Mouse (Mus musculus): ENCODE results near the gene Tmcc1. TPM values are rescaled to one million over a fixed set of nuclear protein-coding genes. Genes with fewer than 3 reads are reported as not detected.

Tmcc1 gene
- polyA plus RNA-seq, 1 experiment: 97.7 TPM

GRCm38 (mm10) chr6:116106967-116107470, 86.3 kb downstream of the Tmcc1 start:
- Histone ChIP-seq H3K27me3 (ENCODE audit: control insufficient read depth, insufficient read depth, low read length) (no peaks in the 10 kb centered on the region), H3K36me3 (ENCODE audit: control insufficient read depth, insufficient read depth, low read length) (no peaks in the 10 kb centered on the region), H3K27ac (ENCODE audit: control insufficient read depth, insufficient read depth, low read depth, low read length) (peak overlapping the region; percentile 26; the same call in 1 of the 2 replicates), H3K4me1 (ENCODE audit: control insufficient read depth, insufficient read depth, low read length) (peaks cover 11% of the 10 kb centered on the region), H3K4me3 (ENCODE audit: control insufficient read depth, low read depth, low read length) (peak overlapping the region; percentile 81)
- TF ChIP-seq CTCF (IDR thresholded peaks at IDR 0.05; ENCODE audit: control insufficient read depth, insufficient read depth, insufficient replicate concordance, low read depth, low read length) (no peak), POLR2A (IDR thresholded peaks at IDR 0.05; ENCODE audit: control insufficient read depth, low read depth, low read length) (no peak)

GRCm38 (mm10) chr6:116097579-116097978, 95.7 kb downstream of the Tmcc1 start:
- Histone ChIP-seq H3K4me1 (ENCODE audit: control insufficient read depth, insufficient read depth, low read length) (no peaks in the 10 kb centered on the region), H3K27ac (ENCODE audit: control insufficient read depth, insufficient read depth, low read depth, low read length) (no peak overlapping the region), H3K4me3 (ENCODE audit: control insufficient read depth, low read depth, low read length) (no peak overlapping the region; the same call in 1 of the 2 replicates), H3K36me3 (ENCODE audit: control insufficient read depth, insufficient read depth, low read length) (no peaks in the 10 kb centered on the region), H3K27me3 (ENCODE audit: control insufficient read depth, insufficient read depth, low read length) (no peaks in the 10 kb centered on the region)
- TF ChIP-seq CTCF (IDR thresholded peaks at IDR 0.05; ENCODE audit: control insufficient read depth, insufficient read depth, insufficient replicate concordance, low read depth, low read length) (no peak), POLR2A (IDR thresholded peaks at IDR 0.05; ENCODE audit: control insufficient read depth, low read depth, low read length) (no peak)

- no peaks in the 10 kb centered on the region for H3K36me3 ChIP-seq (ENCODE audit: control insufficient read depth, insufficient read depth, low read length)
- no peaks in the 10 kb centered on the region for H3K27me3 ChIP-seq (ENCODE audit: control insufficient read depth, insufficient read depth, low read length)
- H3K4me1 ChIP-seq (ENCODE audit: control insufficient read depth, insufficient read depth, low read length): no peaks in the 10 kb centered on the region
- H3K4me3 ChIP-seq (ENCODE audit: control insufficient read depth, low read depth, low read length): no peak overlapping the region
- H3K27ac ChIP-seq (ENCODE audit: control insufficient read depth, insufficient read depth, low read depth, low read length): no peak overlapping the region
- TF ChIP-seq CTCF (IDR thresholded peaks at IDR 0.05; ENCODE audit: control insufficient read depth, insufficient read depth, insufficient replicate concordance, low read depth, low read length) (no peak), POLR2A (IDR thresholded peaks at IDR 0.05; ENCODE audit: control insufficient read depth, low read depth, low read length) (no peak)
These were observed 103.9 kb downstream of the Tmcc1 start for GRCm38 (mm10) chr6:116089402-116089801.

GRCm38 (mm10) chr6:116086036-116086435, 107.2 kb downstream of the Tmcc1 start:
- H3K36me3 ChIP-seq (ENCODE audit: control insufficient read depth, insufficient read depth, low read length): no peaks in the 10 kb centered on the region
- no peak for TF ChIP-seq POLR2A (IDR thresholded peaks at IDR 0.05; ENCODE audit: control insufficient read depth, low read depth, low read length)
- TF ChIP-seq CTCF (IDR thresholded peaks at IDR 0.05; ENCODE audit: control insufficient read depth, insufficient read depth, insufficient replicate concordance, low read depth, low read length): no peak

GRCm38 (mm10) chr6:116082239-116082638, 111.0 kb downstream of the Tmcc1 start:
- H3K36me3 ChIP-seq (ENCODE audit: control insufficient read depth, insufficient read depth, low read length): no peaks in the 10 kb centered on the region

More at GRCm38 (mm10) chr6:116086036-116086435, 107.2 kb downstream of the Tmcc1 start:
- Histone ChIP-seq H3K4me3 (ENCODE audit: control insufficient read depth, low read depth, low read length) (no peak overlapping the region), H3K4me1 (ENCODE audit: control insufficient read depth, insufficient read depth, low read length) (no peaks in the 10 kb centered on the region), H3K27ac (ENCODE audit: control insufficient read depth, insufficient read depth, low read depth, low read length) (no peak overlapping the region), H3K27me3 (ENCODE audit: control insufficient read depth, insufficient read depth, low read length) (no peaks in the 10 kb centered on the region)

GRCm38 (mm10) chr6:116081375-116081774, 111.9 kb downstream of the Tmcc1 start:
- Histone ChIP-seq H3K36me3 (ENCODE audit: control insufficient read depth, insufficient read depth, low read length) (no peaks in the 10 kb centered on the region), H3K4me1 (ENCODE audit: control insufficient read depth, insufficient read depth, low read length) (no peaks in the 10 kb centered on the region), H3K4me3 (ENCODE audit: control insufficient read depth, low read depth, low read length) (no peak overlapping the region), H3K27me3 (ENCODE audit: control insufficient read depth, insufficient read depth, low read length) (no peaks in the 10 kb centered on the region), H3K27ac (ENCODE audit: control insufficient read depth, insufficient read depth, low read depth, low read length) (no peak overlapping the region)
- no peak for TF ChIP-seq CTCF (IDR thresholded peaks at IDR 0.05; ENCODE audit: control insufficient read depth, insufficient read depth, insufficient replicate concordance, low read depth, low read length)
- TF ChIP-seq POLR2A (IDR thresholded peaks at IDR 0.05; ENCODE audit: control insufficient read depth, low read depth, low read length): no peak

More at GRCm38 (mm10) chr6:116082239-116082638, 111.0 kb downstream of the Tmcc1 start:
- TF ChIP-seq CTCF (IDR thresholded peaks at IDR 0.05; ENCODE audit: control insufficient read depth, insufficient read depth, insufficient replicate concordance, low read depth, low read length) (no peak), POLR2A (IDR thresholded peaks at IDR 0.05; ENCODE audit: control insufficient read depth, low read depth, low read length) (no peak)
- Histone ChIP-seq H3K27me3 (ENCODE audit: control insufficient read depth, insufficient read depth, low read length) (no peaks in the 10 kb centered on the region), H3K4me1 (ENCODE audit: control insufficient read depth, insufficient read depth, low read length) (no peaks in the 10 kb centered on the region), H3K4me3 (ENCODE audit: control insufficient read depth, low read depth, low read length) (no peak overlapping the region), H3K27ac (ENCODE audit: control insufficient read depth, insufficient read depth, low read depth, low read length) (no peak overlapping the region)

- TF ChIP-seq CTCF (IDR thresholded peaks at IDR 0.05; ENCODE audit: control insufficient read depth, insufficient read depth, insufficient replicate concordance, low read depth, low read length) (no peak), POLR2A (IDR thresholded peaks at IDR 0.05; ENCODE audit: control insufficient read depth, low read depth, low read length) (no peak)
- Histone ChIP-seq H3K4me3 (ENCODE audit: control insufficient read depth, low read depth, low read length) (no peak overlapping the region), H3K27ac (ENCODE audit: control insufficient read depth, insufficient read depth, low read depth, low read length) (no peak overlapping the region), H3K4me1 (ENCODE audit: control insufficient read depth, insufficient read depth, low read length) (no peaks in the 10 kb centered on the region), H3K27me3 (ENCODE audit: control insufficient read depth, insufficient read depth, low read length) (no peaks in the 10 kb centered on the region), H3K36me3 (ENCODE audit: control insufficient read depth, insufficient read depth, low read length) (no peaks in the 10 kb centered on the region)
These were observed 112.5 kb downstream of the Tmcc1 start for GRCm38 (mm10) chr6:116080756-116081155.

Data from testis, adult 2 months (tissue).